Mouse (Mus musculus): ENCODE results near the gene Nags. TPM values are rescaled to one million over a fixed set of nuclear protein-coding genes. Genes with fewer than 3 reads are reported as not detected.

Nags gene
- polyA plus RNA-seq (2014; fragmentation: Nextera tagmentation; extraction: Ambion mirVana), result 1.7 and 3.4 TPM in 2 replicates

DNA sequence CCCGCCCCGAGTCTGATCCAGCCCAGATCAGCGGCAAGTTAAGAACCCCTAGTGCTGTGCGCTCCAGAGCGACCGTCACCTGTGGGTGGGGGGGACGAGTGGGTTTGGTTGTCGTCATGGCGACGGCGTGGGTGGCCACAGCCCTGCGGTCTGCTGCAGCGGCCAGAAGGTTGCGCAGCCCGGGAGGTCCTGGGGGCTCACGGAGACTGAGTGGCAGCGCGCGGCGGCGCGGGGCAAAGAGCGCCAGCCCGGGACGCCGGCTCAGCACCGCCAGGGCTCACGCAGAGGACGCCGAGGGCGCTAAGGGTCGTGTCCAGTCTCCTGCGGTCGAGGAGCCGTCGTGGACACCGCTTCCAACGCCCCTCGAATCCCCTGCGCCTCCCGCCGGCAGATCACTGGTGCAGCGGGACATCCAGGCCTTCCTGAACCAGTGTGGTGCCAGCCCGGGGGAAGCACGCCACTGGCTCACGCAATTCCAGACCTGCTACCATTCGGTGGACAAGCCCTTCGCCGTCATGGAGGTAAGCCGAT, at the start of gene Nags:
Gene Nags (plus strand): TSS at position 43 of the 531 bp plus-strand sequence.
- ATAC-seq (replicated peaks; ENCODE audit: low FRiP score, low TSS enrichment, low read depth) (0 out of 2 replicates have a peak, but pooled peaks have one; percentile 32), DNase-seq (ENCODE audit: low spot score) (no peak)
- Histone ChIP-seq H3K4me1 (replicated peaks; ENCODE audit: control insufficient read depth, insufficient read depth, low read length) (peaks cover 8% of the 10 kb centered on the region), H3K9me3 (ENCODE audit: control insufficient read depth, low read length) (no peaks in the 10 kb centered on the region), H3K27me3 (replicated peaks; ENCODE audit: control insufficient read depth, insufficient read depth, low read length) (peaks cover 54% of the 10 kb centered on the region), H3K9ac (ENCODE audit: low read length) (no peak within 1 kb of the TSS), H3K36me3 (ENCODE audit: control insufficient read depth, insufficient read depth, low read length) (no peaks in the 10 kb centered on the region), H3K4me3 (ENCODE audit: low read depth, low read length) (peak within 1 kb of the TSS; percentile 17), H3K4me2 (ENCODE audit: low read length) (peak within 1 kb of the TSS; percentile 49), H3K27ac (ENCODE audit: low read depth) (no peak within 1 kb of the TSS)
- 1% methylated on average over 50 of the region's 50 CpGs for WGBS

DNA sequence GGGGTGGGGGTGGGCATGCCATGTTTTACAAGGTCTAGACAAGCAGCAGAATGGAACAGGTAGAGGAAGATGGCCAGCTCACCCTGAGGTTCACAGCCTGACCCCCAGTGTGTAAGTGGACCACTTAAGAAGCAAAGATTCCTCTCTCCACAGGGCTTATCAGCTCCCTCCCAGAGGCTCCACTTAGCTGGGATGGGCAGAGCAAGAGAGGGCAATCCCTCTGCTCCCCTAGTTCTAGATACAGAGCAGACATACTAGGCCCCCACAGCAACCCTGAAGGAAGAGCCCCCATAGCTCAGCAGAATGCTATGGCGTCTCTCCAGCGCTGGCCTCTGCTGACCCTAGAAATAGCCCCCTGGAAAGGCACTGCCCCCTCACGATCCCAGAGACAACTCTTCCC, 49.6 kb upstream of the Nags start:
- Histone ChIP-seq H3K36me3 (ENCODE audit: control insufficient read depth, insufficient read depth, low read length) (no peaks in the 10 kb centered on the region), H3K27me3 (replicated peaks; ENCODE audit: control insufficient read depth, insufficient read depth, low read length) (no peaks in the 10 kb centered on the region), H3K9ac (ENCODE audit: low read length) (no peak overlapping the region), H3K27ac (ENCODE audit: low read depth) (no peak overlapping the region), H3K4me2 (ENCODE audit: low read length) (no peak overlapping the region), H3K4me1 (replicated peaks; ENCODE audit: control insufficient read depth, insufficient read depth, low read length) (peaks cover 12% of the 10 kb centered on the region; the same call in 1 of the 2 replicates), H3K9me3 (ENCODE audit: control insufficient read depth, low read length) (no peaks in the 10 kb centered on the region), H3K4me3 (ENCODE audit: low read depth, low read length) (no peak overlapping the region)
- 79% methylated on average over 3 of the region's 3 CpGs for WGBS
- ATAC-seq (replicated peaks; ENCODE audit: low FRiP score, low TSS enrichment, low read depth) (no peak), DNase-seq (ENCODE audit: low spot score) (no peak)

DNA sequence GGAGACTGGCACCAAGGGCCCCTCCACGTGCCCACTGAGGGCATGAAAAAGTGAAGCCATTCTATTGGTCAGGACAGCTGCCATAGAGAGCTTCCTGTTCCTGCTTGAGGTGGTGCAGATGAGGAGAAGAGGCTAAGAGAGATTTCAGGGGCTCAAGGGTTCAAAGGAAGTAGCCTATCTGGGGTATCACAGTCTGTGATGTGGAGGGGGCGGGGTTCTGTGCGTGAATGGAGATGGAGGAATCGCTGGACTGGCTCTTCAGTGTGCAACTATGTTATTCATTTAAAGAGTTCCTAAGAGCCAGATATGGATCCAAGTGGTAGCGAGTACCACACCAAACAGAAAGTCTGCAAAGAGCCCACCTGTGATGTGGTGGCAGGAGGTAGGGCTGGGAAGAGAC, 48.9 kb upstream of the Nags start:
- DNase-seq (ENCODE audit: low spot score), result no peak
- 67% methylated on average over 5 of the region's 5 CpGs for WGBS
- Histone ChIP-seq H3K9me3 (ENCODE audit: control insufficient read depth, low read length) (no peaks in the 10 kb centered on the region), H3K27ac (ENCODE audit: low read depth) (no peak overlapping the region), H3K27me3 (replicated peaks; ENCODE audit: control insufficient read depth, insufficient read depth, low read length) (no peaks in the 10 kb centered on the region), H3K4me3 (ENCODE audit: low read depth, low read length) (0 out of 2 replicates have a peak overlapping the region, but pooled peaks have one; percentile 10), H3K9ac (ENCODE audit: low read length) (no peak overlapping the region), H3K4me1 (replicated peaks; ENCODE audit: control insufficient read depth, insufficient read depth, low read length) (peaks cover 12% of the 10 kb centered on the region; the same call in 1 of the 2 replicates), H3K4me2 (ENCODE audit: low read length) (peak overlapping the region; percentile 49), H3K36me3 (ENCODE audit: control insufficient read depth, insufficient read depth, low read length) (no peaks in the 10 kb centered on the region)
- no peak for ATAC-seq (replicated peaks; ENCODE audit: low FRiP score, low TSS enrichment, low read depth)

DNA sequence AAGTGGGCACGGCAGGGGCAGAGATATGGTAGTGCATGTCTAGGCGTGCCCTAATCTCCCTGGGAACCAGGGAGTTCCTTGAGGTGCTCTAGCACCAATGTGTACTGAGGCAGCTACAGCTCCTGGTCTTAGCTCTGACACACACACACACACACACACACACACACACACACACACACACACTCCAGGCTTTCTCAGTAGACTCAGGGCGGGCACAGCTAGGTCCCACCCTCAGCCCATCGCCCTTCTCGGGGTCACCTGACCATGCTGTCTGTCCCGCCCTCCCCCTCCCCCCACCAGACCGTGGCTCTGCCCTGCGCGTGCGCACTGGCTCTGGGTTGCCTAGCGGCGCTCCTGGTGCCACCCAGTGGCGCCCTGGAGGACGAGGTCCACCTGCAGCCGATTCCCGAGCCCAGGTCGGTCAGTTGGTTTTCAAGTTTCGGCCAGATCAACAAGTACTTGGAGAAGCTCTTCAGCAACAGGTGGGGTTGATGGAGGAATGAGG, 48.4 kb upstream of the Nags start:
- Histone ChIP-seq H3K27ac (ENCODE audit: low read depth) (no peak overlapping the region), H3K4me3 (ENCODE audit: low read depth, low read length) (peak overlapping the region; percentile 22; the same call in 1 of the 2 replicates), H3K4me2 (ENCODE audit: low read length) (peak overlapping the region; percentile 49), H3K9me3 (ENCODE audit: control insufficient read depth, low read length) (no peaks in the 10 kb centered on the region), H3K27me3 (replicated peaks; ENCODE audit: control insufficient read depth, insufficient read depth, low read length) (no peaks in the 10 kb centered on the region), H3K36me3 (ENCODE audit: control insufficient read depth, insufficient read depth, low read length) (no peaks in the 10 kb centered on the region), H3K9ac (ENCODE audit: low read length) (no peak overlapping the region), H3K4me1 (replicated peaks; ENCODE audit: control insufficient read depth, insufficient read depth, low read length) (peaks cover 12% of the 10 kb centered on the region; the same call in 1 of the 2 replicates)
- DNase-seq (ENCODE audit: low spot score), result peak; percentile 87
- 2% methylated on average over 18 of the region's 18 CpGs for WGBS
- peak; percentile 90 for ATAC-seq (replicated peaks; ENCODE audit: low FRiP score, low TSS enrichment, low read depth)

DNA sequence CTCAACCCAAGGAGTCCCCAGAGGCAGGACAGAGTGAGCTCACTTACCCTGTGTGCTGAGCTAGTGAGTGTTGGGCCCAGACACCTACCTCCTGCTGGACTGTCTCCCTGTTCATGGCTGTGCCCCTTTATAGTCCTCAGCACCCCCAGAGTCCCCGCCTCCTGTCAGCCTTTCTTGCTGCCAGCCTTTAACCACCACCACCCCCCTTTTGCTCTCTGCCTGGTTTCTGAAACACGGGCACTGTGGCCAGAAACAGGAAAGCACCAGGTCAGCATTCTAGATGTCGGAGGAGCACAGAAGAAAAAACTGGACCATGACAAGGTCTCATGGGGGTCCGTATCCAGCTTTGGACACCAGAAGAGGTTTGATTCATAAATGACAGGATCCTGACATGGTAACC, 44.1 kb upstream of the Nags start, which contains the start of gene Ppy:
Gene Ppy (minus strand): TSS at position 101 of the 400 bp plus-strand sequence.
- H3K27me3 ChIP-seq (replicated peaks; ENCODE audit: control insufficient read depth, insufficient read depth, low read length), result peaks cover 28% of the 10 kb centered on the region

DNA sequence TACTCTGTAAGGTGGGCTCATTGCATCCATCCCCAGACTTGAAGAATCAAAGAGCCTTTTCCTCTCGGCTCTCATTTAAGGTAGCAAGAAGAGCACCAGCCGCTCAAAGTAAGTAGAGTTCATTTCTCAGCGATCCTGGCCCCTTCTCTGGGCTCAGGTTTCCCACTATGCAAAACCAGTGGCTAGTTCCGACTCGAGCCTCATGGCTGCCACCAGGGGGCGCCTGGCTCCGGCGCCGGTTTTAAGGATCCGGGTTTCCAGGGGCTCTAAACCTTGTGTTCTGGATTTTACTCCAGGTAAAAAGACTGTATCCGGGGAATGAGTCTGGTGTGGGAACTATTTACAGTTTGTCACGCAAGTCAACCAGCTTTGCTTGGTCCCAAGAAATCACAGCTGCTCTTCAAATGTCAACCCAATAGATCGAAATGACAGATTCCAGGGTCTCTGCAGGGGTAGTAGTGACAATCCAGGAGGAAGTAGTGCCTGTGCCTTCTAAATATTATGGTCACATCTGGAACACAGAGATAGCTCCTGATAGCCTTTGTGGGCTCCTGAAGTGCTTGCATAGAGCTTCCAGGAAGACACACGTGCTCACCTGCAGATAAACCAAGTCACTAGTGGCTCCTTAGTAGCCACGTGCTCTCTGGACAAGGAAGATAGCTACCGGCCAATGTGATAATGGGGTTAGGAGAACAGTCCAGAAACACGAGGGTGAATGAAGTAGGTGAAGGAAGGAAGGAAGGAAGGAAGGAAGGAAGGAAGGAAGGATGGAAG, 42.6 kb upstream of the Nags start:
- H3K9ac ChIP-seq (ENCODE audit: low read length), result no peak overlapping the region
- H3K36me3 ChIP-seq (ENCODE audit: control insufficient read depth, insufficient read depth, low read length), result no peaks in the 10 kb centered on the region
- peaks cover 43% of the 10 kb centered on the region for H3K27me3 ChIP-seq (replicated peaks; ENCODE audit: control insufficient read depth, insufficient read depth, low read length)
- WGBS, result 20% methylated on average over 17 of the region's 17 CpGs
- peaks cover 9% of the 10 kb centered on the region; the same call in 1 of the 2 replicates for H3K4me1 ChIP-seq (replicated peaks; ENCODE audit: control insufficient read depth, insufficient read depth, low read length)
- DNase-seq (ENCODE audit: low spot score), result peak; percentile 86
- no peaks in the 10 kb centered on the region for H3K9me3 ChIP-seq (ENCODE audit: control insufficient read depth, low read length)
- no peak for ATAC-seq (replicated peaks; ENCODE audit: low FRiP score, low TSS enrichment, low read depth)
- H3K4me2 ChIP-seq (ENCODE audit: low read length), result no peak overlapping the region
- no peak overlapping the region for H3K27ac ChIP-seq (ENCODE audit: low read depth)
- no peak overlapping the region for H3K4me3 ChIP-seq (ENCODE audit: low read depth, low read length)

More for the DNA sequence above, 44.1 kb upstream of the Nags start, which contains the start of gene Ppy:
- no peak for ATAC-seq (replicated peaks; ENCODE audit: low FRiP score, low TSS enrichment, low read depth)
- DNase-seq (ENCODE audit: low spot score), result no peak
- Histone ChIP-seq H3K4me3 (ENCODE audit: low read depth, low read length) (no peak within 1 kb of the TSS), H3K9me3 (ENCODE audit: control insufficient read depth, low read length) (no peaks in the 10 kb centered on the region), H3K9ac (ENCODE audit: low read length) (no peak within 1 kb of the TSS), H3K36me3 (ENCODE audit: control insufficient read depth, insufficient read depth, low read length) (no peaks in the 10 kb centered on the region), H3K4me2 (ENCODE audit: low read length) (no peak within 1 kb of the TSS), H3K27ac (ENCODE audit: low read depth) (no peak within 1 kb of the TSS), H3K4me1 (replicated peaks; ENCODE audit: control insufficient read depth, insufficient read depth, low read length) (peaks cover 16% of the 10 kb centered on the region; the same call in 1 of the 2 replicates)
- 79% methylated on average over 4 of the region's 4 CpGs for WGBS

DNA sequence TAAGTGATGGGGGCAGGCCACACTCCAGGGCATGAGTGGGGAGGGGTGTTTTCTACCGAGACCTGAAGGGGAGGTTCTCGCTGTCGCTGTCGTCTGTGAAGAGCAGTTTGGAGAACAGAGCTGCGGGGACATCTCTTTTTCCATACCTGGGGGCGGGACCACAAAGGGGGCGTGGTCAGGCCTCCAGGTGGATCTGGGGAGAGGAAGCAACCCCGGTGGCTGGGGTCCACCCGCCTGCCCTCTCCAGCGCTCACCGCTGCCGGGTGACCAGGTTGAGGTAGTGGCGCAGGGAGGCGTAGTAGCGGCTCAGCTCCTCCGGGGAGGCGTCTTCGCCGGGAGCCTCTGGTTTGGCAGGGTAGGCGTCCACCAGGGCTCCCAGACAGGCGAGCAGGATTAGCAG, 38.4 kb upstream of the Nags start:
- DNase-seq (ENCODE audit: low spot score), result no peak
- H3K36me3 ChIP-seq (ENCODE audit: control insufficient read depth, insufficient read depth, low read length), result no peaks in the 10 kb centered on the region
- no peak overlapping the region for H3K27ac ChIP-seq (ENCODE audit: low read depth)
- peak overlapping the region; percentile 6; the same call in 1 of the 2 replicates for H3K4me2 ChIP-seq (ENCODE audit: low read length)
- H3K9me3 ChIP-seq (ENCODE audit: control insufficient read depth, low read length), result no peaks in the 10 kb centered on the region
- no peak overlapping the region for H3K9ac ChIP-seq (ENCODE audit: low read length)
- peaks cover 9% of the 10 kb centered on the region; the same call in 1 of the 2 replicates for H3K4me1 ChIP-seq (replicated peaks; ENCODE audit: control insufficient read depth, insufficient read depth, low read length)
- H3K27me3 ChIP-seq (replicated peaks; ENCODE audit: control insufficient read depth, insufficient read depth, low read length), result peaks cover 59% of the 10 kb centered on the region
- H3K4me3 ChIP-seq (ENCODE audit: low read depth, low read length), result no peak overlapping the region
- WGBS, result 5% methylated on average over 21 of the region's 21 CpGs
- no peak for ATAC-seq (replicated peaks; ENCODE audit: low FRiP score, low TSS enrichment, low read depth)

DNA sequence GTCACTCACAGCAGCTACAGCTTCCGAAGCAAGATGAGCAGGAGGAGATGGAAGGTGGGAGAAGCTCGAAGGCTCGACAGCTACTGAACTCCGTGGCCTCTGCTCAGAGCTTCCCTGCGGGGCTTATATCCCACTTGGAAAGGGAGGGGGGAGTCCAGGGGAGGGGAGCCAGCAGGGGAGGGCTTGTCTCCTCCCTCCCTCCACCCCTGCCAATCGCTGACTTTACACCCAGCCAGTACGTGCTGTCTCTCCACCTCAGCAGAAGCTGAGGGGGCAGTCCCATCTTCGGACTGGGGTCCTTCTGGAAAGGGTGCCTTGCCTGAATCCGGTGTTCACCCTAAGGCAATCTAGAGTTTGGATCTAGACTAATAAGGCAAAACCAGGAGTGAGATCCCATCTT, 37.6 kb upstream of the Nags start, which contains the start of gene Pyy:
Gene Pyy (minus strand): TSS at position 101 of the 400 bp plus-strand sequence.
- 0 out of 2 replicates have a peak, but pooled peaks cover 4% of the 10 kb centered on the region for H3K4me1 ChIP-seq (replicated peaks; ENCODE audit: control insufficient read depth, insufficient read depth, low read length)
- H3K4me3 ChIP-seq (ENCODE audit: low read depth, low read length), result no peak within 1 kb of the TSS
- 11% methylated on average over 9 of the region's 9 CpGs for whole genome bisulfite sequencing
- no peak for DNase-seq (ENCODE audit: low spot score)
- no peak within 1 kb of the TSS for H3K27ac ChIP-seq (ENCODE audit: low read depth)
- H3K27me3 ChIP-seq (replicated peaks; ENCODE audit: control insufficient read depth, insufficient read depth, low read length), result peaks cover 59% of the 10 kb centered on the region
- no peaks in the 10 kb centered on the region for H3K9me3 ChIP-seq (ENCODE audit: control insufficient read depth, low read length)
- no peaks in the 10 kb centered on the region for H3K36me3 ChIP-seq (ENCODE audit: control insufficient read depth, insufficient read depth, low read length)
- ATAC-seq (replicated peaks; ENCODE audit: low FRiP score, low TSS enrichment, low read depth), result no peak
- H3K9ac ChIP-seq (ENCODE audit: low read length), result no peak within 1 kb of the TSS
- peak within 1 kb of the TSS; percentile 6; the same call in 1 of the 2 replicates for H3K4me2 ChIP-seq (ENCODE audit: low read length)
